Mouse (Mus musculus) heart, postnatal 36 days (tissue): ENCODE measurements around the gene Arhgef17. TPM values are rescaled to one million over a fixed set of nuclear protein-coding genes. Genes with fewer than 3 reads are reported as not detected.

Experiments used
- DNase-seq, 2 experiments: peaks; one replicate each; pipeline ENCODE4 v3.0.0; 2021 to 2022
- intact Hi-C: fragments of 180-260 bp; cut with DNase I; formaldehyde crosslinking; loops from one replicate; pipeline ENCODE4 v1.15.1; 2025
- total RNA-seq, 2 experiments: library from RNA; stranded (reverse); gene quantifications; 2 replicates each; pipeline ENCODE4 v1.2.3; 2021

Arhgef17 gene
- total RNA-seq, 2 experiments from 2014 or later, result 24.3 to 29.9 TPM

- no peak for DNase-seq
- intact Hi-C loops, result loop anchor here (5.0 kb wide), 1 partner anchor 33 kb away; no protein-coding TSS in a partner anchor
Measured at GRCm38 (mm10) chr7:100944306-100944705, 12.4 kb upstream of the Arhgef17 start.

- peak; percentile 70 to 71 for DNase-seq
Measured at GRCm38 (mm10) chr7:100942789-100943615, 11.1 kb upstream of the Arhgef17 start.

GRCm38 (mm10) chr7:100941169-100941568 lies 9.3 kb upstream of the Arhgef17 start:
- intact Hi-C loops, result loop anchor here (5.0 kb wide), 1 partner anchor 36 kb away; no protein-coding TSS in a partner anchor
- DNase-seq, result no peak

More at GRCm38 (mm10) chr7:100942789-100943615, 11.1 kb upstream of the Arhgef17 start:
- intact Hi-C loops, result loop anchor here (1.0 to 5.0 kb wide), 3 partner anchors 22 to 109 kb away; no protein-coding TSS in a partner anchor

- intact Hi-C loops, result no loop called here
- DNase-seq, result no peak
Measured at GRCm38 (mm10) chr7:100938106-100938505, 6.2 kb upstream of the Arhgef17 start.

- intact Hi-C loops, result no loop called here
- no peak for DNase-seq
Measured at GRCm38 (mm10) chr7:100937481-100937880, 5.6 kb upstream of the Arhgef17 start.

- no peak for DNase-seq
- intact Hi-C loops, result no loop called here
Measured at GRCm38 (mm10) chr7:100933520-100933919, 1.6 kb upstream of the Arhgef17 start.

- intact Hi-C loops, result loop anchor here (1.0 kb wide), 1 partner anchor 25 kb away; no protein-coding TSS in a partner anchor
Measured at GRCm38 (mm10) chr7:100932481-100933007, 637 bp upstream of the Arhgef17 start.

GRCm38 (mm10) chr7:100931316-100931925 lies 486 bp downstream of the Arhgef17 start:
- intact Hi-C loops, result no loop called here
- DNase-seq, result peak; percentile 66 to 73

More at GRCm38 (mm10) chr7:100932481-100933007, 637 bp upstream of the Arhgef17 start:
- peak; percentile 87 to 88 for DNase-seq

- peak in 1 of 2 experiments; percentile 60 for DNase-seq
Measured at GRCm38 (mm10) chr7:100930619-100931315, 1.1 kb downstream of the Arhgef17 start.

GRCm38 (mm10) chr7:100929639-100930303 lies 2.1 kb downstream of the Arhgef17 start:
- intact Hi-C loops, result no loop called here
- no peak for DNase-seq

More at GRCm38 (mm10) chr7:100930619-100931315, 1.1 kb downstream of the Arhgef17 start:
- intact Hi-C loops, result no loop called here

- intact Hi-C loops, result no loop called here
Measured at GRCm38 (mm10) chr7:100928456-100928855, 3.5 kb downstream of the Arhgef17 start.

GRCm38 (mm10) chr7:100927287-100928000 lies 4.5 kb downstream of the Arhgef17 start:
- intact Hi-C loops, result no loop called here
- DNase-seq, result no peak

More at GRCm38 (mm10) chr7:100928456-100928855, 3.5 kb downstream of the Arhgef17 start:
- DNase-seq, result no peak

GRCm38 (mm10) chr7:100926311-100926923 lies 5.5 kb downstream of the Arhgef17 start:
- intact Hi-C loops, result no loop called here
- no peak for DNase-seq

- no peak for DNase-seq
- intact Hi-C loops, result no loop called here
Measured at GRCm38 (mm10) chr7:100924674-100925445, 7.0 kb downstream of the Arhgef17 start.

- intact Hi-C loops, result no loop called here
- DNase-seq, result no peak
Measured at GRCm38 (mm10) chr7:100924200-100924599, 7.7 kb downstream of the Arhgef17 start.

- DNase-seq, result no peak
Measured at GRCm38 (mm10) chr7:100922907-100923306, 9.0 kb downstream of the Arhgef17 start.

GRCm38 (mm10) chr7:100921289-100921688 lies 10.6 kb downstream of the Arhgef17 start:
- no peak for DNase-seq

More at GRCm38 (mm10) chr7:100922907-100923306, 9.0 kb downstream of the Arhgef17 start:
- intact Hi-C loops, result no loop called here

GRCm38 (mm10) chr7:100919809-100920107 lies 12.1 kb downstream of the Arhgef17 start:
- no peak for DNase-seq

More at GRCm38 (mm10) chr7:100921289-100921688, 10.6 kb downstream of the Arhgef17 start:
- intact Hi-C loops, result no loop called here

More at GRCm38 (mm10) chr7:100919809-100920107, 12.1 kb downstream of the Arhgef17 start:
- intact Hi-C loops, result no loop called here
